Mouse (Mus musculus) limb, embryonic 14.5 days (tissue): ENCODE results near the gene Gsto2. TPM values are rescaled to one million over a fixed set of nuclear protein-coding genes. Genes with fewer than 3 reads are reported as not detected.
A peak's percentile ranks its signal among the peaks of the same experiment; 100 is the strongest.

Experiments
- ATAC-seq: fragments of 200-750 bp; cut with Nextera tagmentation; 2 replicates; pipeline ENCODE4 v1.8.0; 2017; ENCODE audit warnings: low read depth, moderate number of reproducible peaks, moderate TSS enrichment; ENCODE audit not compliant: low FRiP score
- DNase-seq: peaks from one replicate; pipeline ENCODE4 v3.0.0-alpha.2; 2015; ENCODE audit warnings: low spot score
- H3K27ac ChIP-seq: fragments of 300-500 bp; sonication (generic); replicated peaks from 2 replicates; pipeline ENCODE4 v1.5.1; 2014; ENCODE audit warnings: low read depth, mild to moderate bottlenecking, low read length, moderate library complexity, mixed read lengths
- H3K27me3 ChIP-seq: fragments of 300-500 bp; sonication (generic); 2 replicates; pipeline ENCODE4 v1.6.1; 2014; ENCODE audit warnings: low read length, mixed read lengths; ENCODE audit not compliant: control insufficient read depth, insufficient read depth
- H3K36me3 ChIP-seq: fragments of 300-500 bp; sonication (generic); 2 replicates; pipeline ENCODE4 v1.6.1; 2014; ENCODE audit warnings: mild to moderate bottlenecking, low read length, moderate library complexity, mixed read lengths; ENCODE audit not compliant: control insufficient read depth, insufficient read depth
- H3K4me1 ChIP-seq: fragments of 300-500 bp; sonication (generic); 2 replicates; pipeline ENCODE4 v1.6.1; 2014; ENCODE audit warnings: antibody characterized with exemption, low read length, mixed read lengths; ENCODE audit not compliant: control insufficient read depth, insufficient read depth
- H3K4me2 ChIP-seq: fragments of 300-500 bp; sonication (generic); replicated peaks from 2 replicates; pipeline ENCODE4 v1.6.1; 2014; ENCODE audit warnings: low read depth, mild to moderate bottlenecking, low read length, moderate library complexity; ENCODE audit not compliant: severe bottlenecking
- H3K4me3 ChIP-seq: fragments of 300-500 bp; sonication (generic); replicated peaks from 2 replicates; pipeline ENCODE4 v1.5.1; 2014; ENCODE audit warnings: low read length
- H3K9ac ChIP-seq: fragments of 300-500 bp; sonication (generic); 2 replicates; pipeline ENCODE4 v1.6.1; 2014; ENCODE audit warnings: mild to moderate bottlenecking, low read depth, low read length, moderate library complexity; ENCODE audit not compliant: severe bottlenecking
- H3K9me3 ChIP-seq: fragments of 300-500 bp; sonication (generic); 2 replicates; pipeline ENCODE4 v1.6.1; 2016; ENCODE audit warnings: low read length; ENCODE audit not compliant: control insufficient read depth
- POLR2A ChIP-seq: fragments of 200-500 bp; IDR thresholded peaks from 2 replicates; pipeline ENCODE4 v1.8.0; 2012; ENCODE audit warnings: inconsistent platforms, mild to moderate bottlenecking, moderate library complexity, borderline replicate concordance; ENCODE audit not compliant: insufficient read depth, insufficient read length; ENCODE audit errors: extremely low read depth
- WGBS: fragments of 180-500 bp; shearing (Covaris S2); extraction: QIAGEN DNeasy Blood & Tissue Kit; methylation state at CpG from one replicate; pipeline ENCODE4 v1.1.7; 2014; 5-methylcytosine and 5-hydroxymethylcytosine counted together
- polyA plus RNA-seq, 2 experiments: library from polyadenylated mRNA; depleted of rRNA in 1 of 2; stranded (reverse) in 1 of 2; unstranded in 1 of 2; fragments of >200 nt; fragmentation: Nextera tagmentation in 1 of 2; extraction: Ambion mirVana in 1 of 2; gene quantifications; 2 replicates each; pipeline versions ENCODE4 v1.2.1 to v1.2.3; 2012 to 2014

Gene Gsto2
- polyA plus RNA-seq, 2 experiments = 0.87 to 1.2 TPM

DNA sequence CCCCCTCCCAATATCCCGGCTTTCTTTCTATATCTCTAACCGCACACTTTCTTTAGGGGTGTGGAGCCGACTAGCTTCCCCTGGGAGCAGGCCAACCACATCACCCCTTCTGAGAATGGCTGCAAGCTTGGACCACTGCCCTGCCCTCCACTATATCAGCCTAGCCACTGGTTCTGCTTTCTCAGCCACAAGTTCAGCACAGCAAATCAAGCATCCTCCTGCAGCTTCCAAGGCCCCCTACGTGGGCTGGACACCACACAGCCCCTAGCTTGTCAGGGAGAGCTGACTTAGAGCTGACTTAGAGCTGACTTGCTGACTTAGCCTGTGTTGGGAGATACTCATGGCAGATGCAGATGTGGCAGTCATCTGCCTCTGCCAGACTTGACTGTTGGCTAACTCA, 39.7 kb downstream of the Gsto2 start:
- TF ChIP-seq POLR2A = no peak
- no peak for DNase-seq
- WGBS = 79% methylated on average over 4 of the region's 4 CpGs
- no peak for ATAC-seq
- peaks cover 5% of the 10 kb centered on the region; the same call in 1 of the 2 replicates for H3K36me3 ChIP-seq
- no peak overlapping the region for H3K4me3 ChIP-seq
- H3K27ac ChIP-seq = no peak overlapping the region
- peaks cover 43% of the 10 kb centered on the region for H3K4me1 ChIP-seq
- H3K9ac ChIP-seq = no peak overlapping the region
- no peak overlapping the region for H3K4me2 ChIP-seq
- no peaks in the 10 kb centered on the region for H3K27me3 ChIP-seq
- no peaks in the 10 kb centered on the region for H3K9me3 ChIP-seq

DNA sequence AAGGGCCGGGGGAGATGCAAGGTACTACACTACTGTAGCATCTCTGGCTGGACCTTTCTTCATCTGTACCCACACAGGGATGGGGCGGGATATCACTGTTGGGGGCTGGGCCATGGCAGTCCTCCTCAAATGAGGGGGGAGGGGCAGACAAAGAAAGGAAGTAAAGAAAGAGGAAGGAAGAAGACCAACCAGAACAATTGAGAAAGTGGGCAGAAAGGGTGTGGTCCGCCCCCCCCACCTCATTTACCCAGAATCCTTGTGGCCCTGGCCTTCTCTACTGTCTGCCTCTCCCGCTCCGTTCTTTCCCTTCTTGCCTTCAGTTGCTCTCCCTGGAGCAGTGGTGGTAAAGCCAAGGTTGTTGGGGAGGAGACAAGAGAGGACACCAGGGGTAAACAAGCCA, 40.3 kb downstream of the Gsto2 start:
- H3K9me3 ChIP-seq = no peaks in the 10 kb centered on the region
- no peak for TF ChIP-seq POLR2A
- H3K36me3 ChIP-seq = peaks cover 4% of the 10 kb centered on the region; the same call in 1 of the 2 replicates
- 85% methylated on average over 5 of the region's 5 CpGs for WGBS
- H3K27ac ChIP-seq = no peak overlapping the region
- no peak for DNase-seq
- H3K9ac ChIP-seq = no peak overlapping the region
- ATAC-seq = no peak
- no peak overlapping the region for H3K4me2 ChIP-seq
- peaks cover 48% of the 10 kb centered on the region for H3K4me1 ChIP-seq
- no peaks in the 10 kb centered on the region for H3K27me3 ChIP-seq
- H3K4me3 ChIP-seq = no peak overlapping the region

DNA sequence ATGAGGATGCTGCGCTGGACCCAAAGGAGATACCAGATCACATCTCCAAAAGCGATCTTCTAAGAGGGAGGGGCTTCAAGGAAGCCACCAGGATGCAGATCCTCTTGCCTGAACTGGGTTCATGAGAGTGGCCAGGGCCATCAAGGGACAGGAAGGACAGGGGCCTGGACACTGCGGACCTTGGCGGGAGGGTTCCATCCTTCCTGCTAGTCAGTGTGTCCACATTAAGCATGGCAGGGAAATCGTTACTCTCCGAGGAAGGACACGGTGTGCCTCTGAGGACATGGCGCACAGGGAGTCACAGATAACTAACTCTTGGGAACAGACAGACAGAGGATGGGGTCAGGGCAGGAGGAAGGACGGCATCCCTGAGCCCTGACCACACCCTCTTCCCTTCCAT, 42.3 kb downstream of the Gsto2 start:
- Histone ChIP-seq H3K36me3 (peaks cover 3% of the 10 kb centered on the region; the same call in 1 of the 2 replicates), H3K4me1 (peaks cover 36% of the 10 kb centered on the region), H3K9ac (no peak overlapping the region), H3K27me3 (no peaks in the 10 kb centered on the region), H3K27ac (no peak overlapping the region), H3K4me2 (no peak overlapping the region), H3K9me3 (no peaks in the 10 kb centered on the region), H3K4me3 (no peak overlapping the region)
- DNase-seq (no peak), ATAC-seq (no peak)
- no peak for TF ChIP-seq POLR2A
- 92% methylated on average over 9 of the region's 9 CpGs for WGBS

DNA sequence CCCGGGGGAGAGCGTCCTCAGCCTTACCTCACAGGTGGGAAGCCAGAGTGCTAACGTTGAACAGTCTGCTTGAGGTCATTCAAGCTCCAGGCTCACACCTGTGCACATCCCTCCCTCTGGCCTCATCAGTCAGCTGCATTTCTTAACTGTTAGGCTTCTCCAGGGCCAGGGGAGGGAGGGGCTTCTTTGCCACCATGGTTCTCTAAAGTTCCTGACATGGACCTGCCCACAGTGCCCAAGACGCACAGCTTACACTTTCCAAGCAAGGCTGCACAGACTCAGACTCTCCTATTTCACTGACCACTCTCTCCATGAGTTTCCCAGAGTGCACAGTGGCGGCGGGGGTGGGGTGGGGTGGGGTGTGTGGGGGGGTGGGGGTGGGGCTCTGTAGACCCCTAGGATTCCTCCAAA, 43.6 kb downstream of the Gsto2 start:
- Histone ChIP-seq H3K36me3 (peaks cover 3% of the 10 kb centered on the region; the same call in 1 of the 2 replicates), H3K9me3 (no peaks in the 10 kb centered on the region), H3K27ac (peak overlapping the region; percentile 82; the same call in 1 of the 2 replicates), H3K4me1 (peaks cover 22% of the 10 kb centered on the region), H3K9ac (peak overlapping the region; percentile 60; the same call in 1 of the 2 replicates), H3K4me3 (peak overlapping the region; percentile 28; the same call in 1 of the 2 replicates), H3K27me3 (no peaks in the 10 kb centered on the region), H3K4me2 (peak overlapping the region; percentile 51)
- 10% methylated on average over 6 of the region's 6 CpGs for WGBS
- peak; percentile 39 for ATAC-seq
- no peak for TF ChIP-seq POLR2A
- no peak for DNase-seq

DNA sequence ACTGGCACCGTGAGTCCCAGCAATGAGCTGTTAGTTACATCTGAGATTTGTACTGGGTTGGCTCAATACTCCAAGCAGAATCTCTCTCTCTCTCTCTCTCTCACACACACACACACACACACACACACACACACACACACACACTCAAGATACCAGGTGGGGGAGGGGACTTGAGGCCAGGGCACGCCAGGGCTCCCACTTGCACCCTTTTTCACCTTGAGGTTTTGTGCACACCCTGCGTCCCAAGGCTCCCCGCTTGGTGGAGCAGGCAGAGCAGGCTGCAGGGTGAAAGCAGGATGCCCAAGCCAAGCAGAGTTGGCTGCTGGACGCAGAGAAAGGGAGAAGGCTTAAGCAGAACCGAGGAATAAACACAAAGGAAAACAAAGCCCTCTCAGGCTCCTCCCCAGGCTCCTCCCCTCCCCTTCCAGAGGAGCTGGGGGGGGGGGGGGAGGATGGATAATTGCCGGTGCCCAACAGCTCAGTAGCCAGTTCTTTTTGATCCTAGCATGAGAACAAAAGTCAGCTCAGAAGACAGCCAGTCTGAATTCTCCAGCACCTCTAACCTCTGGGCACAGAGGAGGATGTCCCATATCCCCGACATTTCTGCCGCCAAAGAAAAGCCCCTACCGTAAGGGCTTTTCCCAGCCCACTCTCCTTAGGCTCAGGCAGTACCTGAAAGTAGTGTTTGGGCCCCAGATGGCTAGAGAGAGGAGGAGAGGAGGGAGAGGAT, 44.2 kb downstream of the Gsto2 start:
- ATAC-seq (peak; percentile 76), DNase-seq (no peak)
- Histone ChIP-seq H3K4me2 (peak overlapping the region; percentile 51), H3K27me3 (no peaks in the 10 kb centered on the region), H3K4me1 (peaks cover 22% of the 10 kb centered on the region), H3K27ac (peak overlapping the region; percentile 82), H3K36me3 (peaks cover 3% of the 10 kb centered on the region; the same call in 1 of the 2 replicates), H3K9ac (peak overlapping the region; percentile 60), H3K4me3 (peak overlapping the region; percentile 28), H3K9me3 (no peaks in the 10 kb centered on the region)
- no peak for TF ChIP-seq POLR2A
- WGBS = 2% methylated on average over 10 of the region's 10 CpGs
